Mouse (Mus musculus): ENCODE measurements around the gene Gm7694. TPM values are rescaled to one million over a fixed set of nuclear protein-coding genes. Genes with fewer than 3 reads are reported as not detected.

Gene Gm7694
- polyA plus RNA-seq, 1 experiment from 2014 or later, result 5.8 TPM

GRCm38 (mm10) chr1:170311431-170311830, 5.3 kb upstream of the Gm7694 start:
- H3K9me3 ChIP-seq (replicated peaks), result no peaks in the 10 kb centered on the region
- H3K27ac ChIP-seq, result no peak overlapping the region
- no peak overlapping the region for H3K4me3 ChIP-seq (replicated peaks)
- 82% methylated on average over 6 of the region's 6 CpGs for WGBS
- H3K9ac ChIP-seq, result no peak overlapping the region
- H3K4me2 ChIP-seq, result no peak overlapping the region
- ATAC-seq (replicated peaks; ENCODE audit: low FRiP score), result no peak
- no peaks in the 10 kb centered on the region for H3K36me3 ChIP-seq
- no peaks in the 10 kb centered on the region for H3K27me3 ChIP-seq
- no peaks in the 10 kb centered on the region for H3K4me1 ChIP-seq

- 77% methylated on average over 4 of the region's 4 CpGs for WGBS
- Histone ChIP-seq H3K4me3 (replicated peaks) (no peak within 1 kb of the TSS), H3K9me3 (replicated peaks) (no peaks in the 10 kb centered on the region), H3K27ac (no peak within 1 kb of the TSS), H3K36me3 (no peaks in the 10 kb centered on the region), H3K9ac (no peak within 1 kb of the TSS), H3K27me3 (no peaks in the 10 kb centered on the region), H3K4me2 (no peak within 1 kb of the TSS), H3K4me1 (no peaks in the 10 kb centered on the region)
- ATAC-seq (replicated peaks; ENCODE audit: low FRiP score), result no peak
These were observed 2.4 kb upstream of the Gm7694 start, which contains the start of gene Spata46 for GRCm38 (mm10) chr1:170308503-170308902. Gene Spata46, plus strand, starts transcription at chr1:170308803.

GRCm38 (mm10) chr1:170305002-170305401, 1.1 kb downstream of the Gm7694 start:
- ATAC-seq (replicated peaks; ENCODE audit: low FRiP score), result no peak
- Histone ChIP-seq H3K9me3 (replicated peaks) (no peaks in the 10 kb centered on the region), H3K4me3 (replicated peaks) (no peak overlapping the region), H3K4me1 (no peaks in the 10 kb centered on the region), H3K27me3 (no peaks in the 10 kb centered on the region), H3K36me3 (peaks cover 5% of the 10 kb centered on the region; the same call in 1 of the 2 replicates), H3K27ac (no peak overlapping the region), H3K4me2 (no peak overlapping the region), H3K9ac (no peak overlapping the region)
- WGBS, result 88% methylated on average over 10 of the region's 10 CpGs

- Histone ChIP-seq H3K4me3 (replicated peaks) (no peak overlapping the region), H3K27ac (no peak overlapping the region), H3K9ac (no peak overlapping the region), H3K36me3 (peaks cover 5% of the 10 kb centered on the region; the same call in 1 of the 2 replicates), H3K27me3 (no peaks in the 10 kb centered on the region), H3K9me3 (replicated peaks) (no peaks in the 10 kb centered on the region), H3K4me2 (no peak overlapping the region), H3K4me1 (peaks cover 4% of the 10 kb centered on the region; the same call in 1 of the 2 replicates)
- ATAC-seq (replicated peaks; ENCODE audit: low FRiP score), result no peak
- WGBS, result 70% methylated on average over 6 of the region's 6 CpGs
These were observed 3.0 kb downstream of the Gm7694 start for GRCm38 (mm10) chr1:170303103-170303502.

- Histone ChIP-seq H3K4me1 (peaks cover 4% of the 10 kb centered on the region; the same call in 1 of the 2 replicates), H3K36me3 (peaks cover 5% of the 10 kb centered on the region; the same call in 1 of the 2 replicates), H3K27ac (no peak overlapping the region), H3K4me3 (replicated peaks) (no peak overlapping the region), H3K4me2 (no peak overlapping the region), H3K9ac (no peak overlapping the region), H3K27me3 (no peaks in the 10 kb centered on the region), H3K9me3 (replicated peaks) (no peaks in the 10 kb centered on the region)
- 79% methylated on average over 6 of the region's 6 CpGs for WGBS
- no peak for ATAC-seq (replicated peaks; ENCODE audit: low FRiP score)
These were observed 3.7 kb downstream of the Gm7694 start for GRCm38 (mm10) chr1:170302456-170302855.

- no peak overlapping the region for H3K27ac ChIP-seq
- peaks cover 4% of the 10 kb centered on the region; the same call in 1 of the 2 replicates for H3K4me1 ChIP-seq
- 89% methylated on average over 9 of the region's 9 CpGs for WGBS
- H3K9ac ChIP-seq, result no peak overlapping the region
- H3K4me2 ChIP-seq, result no peak overlapping the region
- no peak overlapping the region for H3K4me3 ChIP-seq (replicated peaks)
- no peak for ATAC-seq (replicated peaks; ENCODE audit: low FRiP score)
- no peaks in the 10 kb centered on the region for H3K9me3 ChIP-seq (replicated peaks)
- H3K27me3 ChIP-seq, result no peaks in the 10 kb centered on the region
- peaks cover 5% of the 10 kb centered on the region; the same call in 1 of the 2 replicates for H3K36me3 ChIP-seq
These were observed 4.4 kb downstream of the Gm7694 start for GRCm38 (mm10) chr1:170301686-170302085.

GRCm38 (mm10) chr1:170299496-170299895, 6.6 kb downstream of the Gm7694 start:
- H3K36me3 ChIP-seq, result peaks cover 5% of the 10 kb centered on the region; the same call in 1 of the 2 replicates
- H3K27me3 ChIP-seq, result no peaks in the 10 kb centered on the region
- H3K9me3 ChIP-seq (replicated peaks), result no peaks in the 10 kb centered on the region
- H3K4me3 ChIP-seq (replicated peaks), result no peak overlapping the region
- no peak overlapping the region for H3K9ac ChIP-seq
- WGBS, result 41% methylated on average over 4 of the region's 4 CpGs
- H3K4me1 ChIP-seq, result peaks cover 4% of the 10 kb centered on the region; the same call in 1 of the 2 replicates
- ATAC-seq (replicated peaks; ENCODE audit: low FRiP score), result peak; percentile 82
- H3K4me2 ChIP-seq, result no peak overlapping the region
- no peak overlapping the region for H3K27ac ChIP-seq

GRCm38 (mm10) chr1:170294786-170295570, 11.2 kb downstream of the Gm7694 start:
- H3K27ac ChIP-seq, result no peak overlapping the region

GRCm38 (mm10) chr1:170293257-170293656, 12.9 kb downstream of the Gm7694 start:
- WGBS, result 82% methylated on average over 5 of the region's 5 CpGs
- Histone ChIP-seq H3K27ac (no peak overlapping the region), H3K4me3 (replicated peaks) (no peak overlapping the region), H3K4me1 (no peaks in the 10 kb centered on the region), H3K36me3 (no peaks in the 10 kb centered on the region), H3K27me3 (no peaks in the 10 kb centered on the region), H3K4me2 (no peak overlapping the region), H3K9ac (no peak overlapping the region), H3K9me3 (replicated peaks) (0 out of 2 replicates have a peak, but pooled peaks cover 3% of the 10 kb centered on the region)
- ATAC-seq (replicated peaks; ENCODE audit: low FRiP score), result no peak

More at GRCm38 (mm10) chr1:170294786-170295570, 11.2 kb downstream of the Gm7694 start:
- Histone ChIP-seq H3K36me3 (no peaks in the 10 kb centered on the region), H3K4me3 (replicated peaks) (no peak overlapping the region), H3K9ac (no peak overlapping the region), H3K27me3 (no peaks in the 10 kb centered on the region), H3K4me2 (no peak overlapping the region), H3K4me1 (peaks cover 4% of the 10 kb centered on the region; the same call in 1 of the 2 replicates), H3K9me3 (replicated peaks) (0 out of 2 replicates have a peak, but pooled peaks cover under 1% of the 10 kb centered on the region)
- WGBS, result 82% methylated on average over 15 of the region's 15 CpGs
- no peak for ATAC-seq (replicated peaks; ENCODE audit: low FRiP score)

- no peaks in the 10 kb centered on the region for H3K27me3 ChIP-seq
- H3K9ac ChIP-seq, result no peak overlapping the region
- H3K9me3 ChIP-seq (replicated peaks), result 0 out of 2 replicates have a peak, but pooled peaks cover 3% of the 10 kb centered on the region
- no peak overlapping the region for H3K27ac ChIP-seq
- WGBS, result 45% methylated on average over 9 of the region's 9 CpGs
- H3K36me3 ChIP-seq, result no peaks in the 10 kb centered on the region
- H3K4me1 ChIP-seq, result no peaks in the 10 kb centered on the region
- no peak overlapping the region for H3K4me2 ChIP-seq
- no peak overlapping the region for H3K4me3 ChIP-seq (replicated peaks)
- ATAC-seq (replicated peaks; ENCODE audit: low FRiP score), result no peak
These were observed 13.7 kb downstream of the Gm7694 start for GRCm38 (mm10) chr1:170292239-170292951.

- H3K4me3 ChIP-seq (replicated peaks), result no peak overlapping the region
- H3K27ac ChIP-seq, result no peak overlapping the region
- 73% methylated on average over 4 of the region's 4 CpGs for WGBS
- no peaks in the 10 kb centered on the region for H3K4me1 ChIP-seq
- H3K4me2 ChIP-seq, result no peak overlapping the region
- H3K36me3 ChIP-seq, result no peaks in the 10 kb centered on the region
- H3K9ac ChIP-seq, result no peak overlapping the region
- ATAC-seq (replicated peaks; ENCODE audit: low FRiP score), result no peak
- H3K27me3 ChIP-seq, result no peaks in the 10 kb centered on the region
- no peaks in the 10 kb centered on the region for H3K9me3 ChIP-seq (replicated peaks)
These were observed 23.6 kb downstream of the Gm7694 start for GRCm38 (mm10) chr1:170282415-170283129.

Data from kidney, embryonic 15.5 days (tissue).